Mouse (Mus musculus): Measurements from ENCODE around the gene 4930451I11Rik. TPM values are rescaled to one million over a fixed set of nuclear protein-coding genes. Genes with fewer than 3 reads are reported as not detected.

4930451I11Rik gene
- total RNA-seq, 2 experiments from 2014 or later = not detected

- peak; percentile 87 for DNase-seq
Measured at GRCm38 (mm10) chr7:126799468-126800268, 31.8 kb downstream of the 4930451I11Rik start.

- DNase-seq = peak; percentile 98
Measured at GRCm38 (mm10) chr7:126799050-126799467, 32.4 kb downstream of the 4930451I11Rik start.

- no peak for DNase-seq
Measured at GRCm38 (mm10) chr7:126798127-126799049, 33.1 kb downstream of the 4930451I11Rik start.

GRCm38 (mm10) chr7:126797411-126798126, 33.9 kb downstream of the 4930451I11Rik start, which contains the start of gene Fam57b:
TSS of gene Fam57b (plus strand) at chr7:126797668.
- no peak for DNase-seq

- no peak for DNase-seq
Measured at GRCm38 (mm10) chr7:126796350-126796932, 35.0 kb downstream of the 4930451I11Rik start.

- DNase-seq = no peak
Measured at GRCm38 (mm10) chr7:126795387-126796317, 35.8 kb downstream of the 4930451I11Rik start.

DNA sequence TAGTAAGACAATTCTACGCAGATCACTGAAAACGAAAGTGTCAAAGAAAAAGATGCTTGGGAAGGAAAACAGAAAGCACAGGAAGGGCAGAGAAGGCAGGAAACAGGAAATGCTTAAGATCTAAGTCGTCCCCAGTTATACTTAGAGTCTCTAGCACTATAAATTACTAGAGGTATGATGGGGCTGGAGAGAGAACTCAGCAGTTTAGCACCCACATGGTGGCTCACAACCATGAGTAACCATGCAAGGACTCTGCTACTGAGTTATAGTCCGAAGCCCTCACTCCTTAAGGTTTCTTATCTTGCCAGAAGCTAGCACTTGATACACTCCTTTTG, 37.2 kb downstream of the 4930451I11Rik start:
- DNase-seq = no peak

DNA sequence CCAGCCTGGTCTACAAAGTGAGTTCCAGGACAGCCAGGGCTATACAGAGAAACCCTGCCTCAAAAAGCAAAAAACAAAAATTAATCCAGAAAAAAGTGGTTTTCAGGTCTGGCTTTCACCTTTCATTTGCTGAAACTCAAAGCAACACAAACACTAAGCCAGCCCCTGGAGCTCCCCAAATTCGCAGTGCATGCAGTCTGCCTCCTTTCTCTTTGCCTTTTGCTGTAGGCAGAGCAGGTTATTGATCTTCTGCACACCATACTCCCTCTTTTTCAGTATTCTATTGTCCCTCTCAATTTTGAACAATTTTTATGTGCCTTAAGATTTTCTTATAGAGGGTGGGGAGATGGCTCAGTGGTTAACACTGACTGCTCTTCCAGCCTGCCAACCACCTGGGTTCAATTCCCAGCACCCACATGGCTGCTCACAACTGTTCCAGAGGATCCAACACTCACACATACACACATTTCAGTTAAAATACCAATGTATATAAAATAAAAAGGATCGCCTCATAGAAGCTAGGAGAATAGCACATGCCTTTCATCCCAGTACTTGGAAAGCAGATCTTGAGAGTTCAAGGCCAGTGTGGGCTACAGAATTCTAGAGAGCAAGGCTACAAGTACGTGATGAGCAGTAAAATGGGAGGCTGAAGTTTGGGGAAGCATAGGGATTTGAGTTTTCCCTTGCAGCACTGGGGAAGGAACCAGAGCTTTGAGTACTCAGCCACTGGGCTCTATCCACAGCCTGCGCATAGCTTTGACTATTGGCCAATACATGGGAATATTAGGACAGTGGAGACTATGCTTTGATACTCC, 37.8 kb downstream of the 4930451I11Rik start:
- DNase-seq = no peak

- no peak for DNase-seq
Measured at GRCm38 (mm10) chr7:126792721-126793443, 38.6 kb downstream of the 4930451I11Rik start.

GRCm38 (mm10) chr7:126791851-126792720, 39.4 kb downstream of the 4930451I11Rik start, which contains the start of gene Ppp4c:
TSS of gene Ppp4c (minus strand) at chr7:126792496.
- DNase-seq = peak; percentile 95

DNA sequence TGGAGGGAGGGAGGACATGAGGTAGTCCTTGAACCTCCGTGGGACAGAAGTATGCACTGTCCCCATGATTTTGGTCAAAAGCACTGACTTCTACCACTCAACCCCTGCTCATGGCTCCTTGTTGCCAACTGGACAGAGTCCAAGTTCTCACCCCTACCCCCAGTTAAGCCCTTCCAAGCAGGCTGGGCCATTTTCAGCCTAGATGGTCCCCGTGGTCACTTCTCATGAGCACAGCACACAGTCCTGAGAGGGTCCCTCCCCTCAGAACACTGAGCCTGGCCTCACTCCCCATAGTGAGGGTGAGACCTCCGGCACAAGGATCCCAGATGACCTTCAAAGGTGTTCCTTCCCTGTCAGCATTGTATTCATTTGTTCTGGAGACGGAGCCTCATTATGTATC, 42.3 kb downstream of the 4930451I11Rik start:
- DNase-seq = no peak

- no peak for DNase-seq
Measured at GRCm38 (mm10) chr7:126786142-126786541, 45.3 kb downstream of the 4930451I11Rik start.

GRCm38 (mm10) chr7:126785056-126785455, 46.4 kb downstream of the 4930451I11Rik start:
- DNase-seq = no peak

DNA sequence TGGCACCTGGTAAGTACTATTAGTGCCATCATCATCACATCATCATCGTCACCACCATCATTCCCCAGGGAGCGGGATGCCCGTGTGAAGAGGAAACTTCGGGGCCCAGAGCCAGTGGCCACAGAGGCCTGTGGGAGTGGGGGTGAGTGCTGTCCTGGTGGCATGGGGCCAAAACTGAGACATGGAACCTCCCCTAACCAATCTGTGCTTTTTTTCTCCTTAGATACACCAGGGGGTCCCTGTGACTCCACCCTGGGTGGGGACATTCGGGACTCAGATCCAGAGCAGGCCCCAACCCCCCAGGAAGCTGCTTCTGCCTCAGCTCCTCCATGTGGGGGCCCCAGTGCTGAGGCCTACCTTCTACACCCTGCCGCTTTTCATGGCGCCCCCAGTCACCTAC, 47.0 kb downstream of the 4930451I11Rik start:
- no peak for DNase-seq

- DNase-seq = no peak
Measured at GRCm38 (mm10) chr7:126782693-126783092, 48.7 kb downstream of the 4930451I11Rik start.

GRCm38 (mm10) chr7:126781661-126782370, 49.6 kb downstream of the 4930451I11Rik start:
- DNase-seq = no peak

- DNase-seq = no peak
Measured at GRCm38 (mm10) chr7:126780971-126781635, 50.3 kb downstream of the 4930451I11Rik start, which contains the start of gene Tbx6. TSS of gene Tbx6 (plus strand) at chr7:126781483.

Data from gastrocnemius, postnatal 25 days (tissue).